Mouse (Mus musculus) bone marrow, adult 2 months (tissue): ENCODE measurements around the gene Erich6.

ENCODE experiments used
- CTCF ChIP-seq: fragments of 200-500 bp; IDR thresholded peaks from 2 replicates; pipeline ENCODE4 v1.5.1; 2011; ENCODE audit warnings: low read length, control low read depth; ENCODE audit not compliant: control insufficient read depth, insufficient read depth
- POLR2A ChIP-seq: fragments of 200-500 bp; IDR thresholded peaks from 2 replicates; pipeline ENCODE4 v1.6.1; 2011; ENCODE audit warnings: low read depth, mild to moderate bottlenecking, control low read depth, low read length, borderline replicate concordance; ENCODE audit not compliant: control insufficient read depth

- TF ChIP-seq POLR2A: no peak
- no peak for TF ChIP-seq CTCF
Measured at GRCm38 (mm10) chr3:58624981-58625380, 12.0 kb downstream of the Erich6 start.
